In the genomic region with DNA sequence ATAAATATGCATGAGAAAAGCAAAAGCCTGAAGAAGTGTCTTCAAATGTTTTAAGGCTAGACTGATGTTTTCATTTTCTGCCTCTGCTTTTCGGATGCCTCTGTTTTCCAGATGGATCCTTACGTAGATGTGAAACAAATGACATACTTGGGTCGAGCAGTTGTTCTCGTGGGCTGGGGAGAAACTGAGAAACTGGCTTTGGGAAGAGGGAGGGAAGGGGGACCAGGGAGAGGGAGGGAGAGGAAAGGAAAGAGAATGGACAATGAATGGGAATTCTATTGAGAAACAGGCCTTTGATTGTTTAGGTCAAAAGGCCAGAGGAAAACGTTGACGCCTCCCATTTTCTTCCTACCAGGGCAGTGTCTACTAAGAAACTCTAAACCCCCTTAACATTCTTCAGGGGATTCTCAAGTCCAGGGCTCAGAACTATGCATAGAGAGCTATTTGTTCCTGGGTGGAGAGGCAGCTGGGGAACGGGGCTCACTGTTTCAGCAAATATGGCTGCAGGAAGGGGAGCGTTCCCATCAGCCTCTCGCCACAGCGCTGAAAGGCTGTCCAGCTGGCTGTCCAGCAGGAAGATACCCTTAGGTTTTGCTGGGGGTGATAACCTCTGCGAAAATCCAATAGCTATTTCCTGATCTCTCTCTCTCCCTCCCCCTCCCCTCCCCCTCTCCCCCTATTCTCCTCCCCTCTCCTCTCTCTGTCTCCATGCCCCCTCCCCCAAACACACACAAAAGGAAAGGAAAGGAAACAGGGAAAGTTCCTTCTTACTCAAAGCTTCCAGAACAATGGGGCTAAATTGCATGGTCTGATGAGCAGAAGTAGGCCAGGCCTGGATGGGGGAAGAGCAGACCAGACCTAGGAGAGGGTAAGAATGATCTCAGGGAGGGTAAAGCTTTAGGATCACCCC, we compare ENCODE assay signal across 10 mouse cellular contexts. TPM values are rescaled to one million over a fixed set of nuclear protein-coding genes. Genes with fewer than 3 reads are reported as not detected.
A peak's percentile ranks its signal among the peaks of the same experiment; 100 is the strongest.
DNase-seq lines count a peak whose midpoint lies in the region; ATAC-seq and TF ChIP-seq lines count a peak whose summit lies in the region.
"Had no signal": no experiment of that assay in that cellular context is flagged by ENCODE, and none has a peak within 500 bp of the region (broad histone marks: within the 10 kb centered on the region; RNA-seq: fewer than 3 reads in every experiment).

No protein-coding gene starts in this region.

- 37% methylated on average over 11 of the region's 11 CpGs for WGBS in lung, embryonic 14.5 days
- WGBS in hindbrain, embryonic 13.5 days, result 5% methylated on average over 11 of the region's 11 CpGs

- no peaks in the 10 kb centered on the region for H3K36me3 ChIP-seq in lung, embryonic 14.5 days (ENCODE audit: insufficient read depth)
- no peaks in the 10 kb centered on the region for H3K36me3 ChIP-seq in hindbrain, embryonic 13.5 days

- H3K9me3 ChIP-seq in lung, embryonic 14.5 days (ENCODE audit: low read depth, low read length), result no peaks in the 10 kb centered on the region
- H3K9me3 ChIP-seq in hindbrain, embryonic 13.5 days, result no peaks in the 10 kb centered on the region

- DNase-seq in lung, embryonic 14.5 days, result peak; percentile 48
- DNase-seq in lung, adult 18-20 months, result no peak
- peak; percentile 75 for DNase-seq in embryo, embryonic 9.5 days (ENCODE audit: extremely low spot score)
- peak; percentile 91 for DNase-seq in retina, postnatal 1 day
- DNase-seq in thymus, postnatal 0 days (ENCODE audit: low spot score), result no peak
- DNase-seq in kidney, postnatal 10 days, result no peak
- DNase-seq: cerebellum, adult 11-12 months had no signal

- peaks cover 3% of the 10 kb centered on the region; the same call in 1 of the 2 replicates for H3K4me1 ChIP-seq in lung, embryonic 14.5 days (ENCODE audit: insufficient read depth)
- H3K4me1 ChIP-seq in hindbrain, embryonic 13.5 days (replicated peaks), result peaks cover 19% of the 10 kb centered on the region

- no peak overlapping the region for H3K9ac ChIP-seq in lung, embryonic 14.5 days
- no peak overlapping the region for H3K9ac ChIP-seq in hindbrain, embryonic 13.5 days

- H3K27me3 ChIP-seq in lung, embryonic 14.5 days (ENCODE audit: insufficient read depth, low read length), result no peaks in the 10 kb centered on the region
- H3K27me3 ChIP-seq in hindbrain, embryonic 13.5 days, result no peaks in the 10 kb centered on the region

- TF ChIP-seq CTCF in lung, embryonic 14.5 days (IDR thresholded peaks at IDR 0.05; ENCODE audit: low read depth), result no peak

- H3K27ac ChIP-seq in lung, embryonic 14.5 days (ENCODE audit: low read depth), result peak overlapping the region; percentile 61
- peak overlapping the region; percentile 77 for H3K27ac ChIP-seq in hindbrain, embryonic 13.5 days

- H3K4me3 ChIP-seq in lung, embryonic 14.5 days (ENCODE audit: low read depth, low read length), result no peak overlapping the region
- H3K4me3 ChIP-seq in hindbrain, embryonic 13.5 days, result no peak overlapping the region

- no peak overlapping the region for H3K4me2 ChIP-seq in lung, embryonic 14.5 days
- H3K4me2 ChIP-seq in hindbrain, embryonic 13.5 days, result no peak overlapping the region
- H3K4me2 ChIP-seq: liver, embryonic 11.5 days had no signal

- ATAC-seq in lung, embryonic 14.5 days (ENCODE audit: insufficient read depth), result peak; percentile 62; the same call in 1 of the 2 replicates
- peak; percentile 65; the same call in 1 of the 2 replicates for ATAC-seq in hindbrain, embryonic 13.5 days (ENCODE audit: low FRiP score)
- ATAC-seq in erythroid progenitor cell, adult 5-6 weeks (replicated peaks; ENCODE audit: low FRiP score, poor library complexity, severe bottlenecking), result no peak

RNA-seq across cellular contexts. Expression of a gene that starts 16.6 kb away (rescaled TPM):
- polyA plus RNA-seq in lung, embryonic 14.5 days (2014; fragmentation: Nextera tagmentation; extraction: Ambion mirVana), result 29.4 and 31.0 TPM in 2 replicates
- 22.5 and 22.8 TPM in 2 replicates for polyA plus RNA-seq in hindbrain, embryonic 13.5 days (2015; fragmentation: Nextera tagmentation; extraction: Ambion mirVana)
- total RNA-seq in erythroid progenitor cell, adult 5-6 weeks (2015; ENCODE audit: low replicate concordance), result 2.1 and 4.0 TPM in 2 replicates
- 3.9 and 4.2 TPM in 2 replicates for total RNA-seq in erythroid progenitor cell, adult 5-6 weeks (2017; ENCODE audit: low replicate concordance)
- polyA plus RNA-seq in thymus, postnatal 0 days (2015; fragmentation: Nextera tagmentation; extraction: Ambion mirVana), result 6.0 and 6.4 TPM in 2 replicates

RNA-seq across cellular contexts. Expression of a gene that starts 36.9 kb away (rescaled TPM):
- polyA plus RNA-seq in lung, embryonic 14.5 days (2014; fragmentation: Nextera tagmentation; extraction: Ambion mirVana), result not detected in 2 replicates
- polyA plus RNA-seq in hindbrain, embryonic 13.5 days (2015; fragmentation: Nextera tagmentation; extraction: Ambion mirVana), result 0.45 and 0.75 TPM in 2 replicates
- total RNA-seq in erythroid progenitor cell, adult 5-6 weeks (2015; ENCODE audit: low replicate concordance), result not detected in 2 replicates
- total RNA-seq in erythroid progenitor cell, adult 5-6 weeks (2017; ENCODE audit: low replicate concordance), result not detected in 2 replicates
- 0.24 and 0.60 TPM in 2 replicates for polyA plus RNA-seq in thymus, postnatal 0 days (2015; fragmentation: Nextera tagmentation; extraction: Ambion mirVana)
- polyA plus RNA-seq: liver, embryonic 11.5 days had no signal

Comparison
In these comparisons a context has a peak if more than half of its experiments do, and no peak if none do; other contexts are left out.
1. DNase-seq: peak in lung, embryonic 14.5 days (single experiment), embryo, embryonic 9.5 days (single experiment) and retina, postnatal 1 day (single experiment); none in lung, adult 18-20 months (0 of 2), thymus, postnatal 0 days (single experiment) and kidney, postnatal 10 days (single experiment).